Mouse (Mus musculus): Measurements from ENCODE around the gene Map4k4. TPM values are rescaled to one million over a fixed set of nuclear protein-coding genes. Genes with fewer than 3 reads are reported as not detected.

Gene Map4k4
- polyA plus RNA-seq, 1 experiment from 2014 or later = 22.9 TPM

DNA sequence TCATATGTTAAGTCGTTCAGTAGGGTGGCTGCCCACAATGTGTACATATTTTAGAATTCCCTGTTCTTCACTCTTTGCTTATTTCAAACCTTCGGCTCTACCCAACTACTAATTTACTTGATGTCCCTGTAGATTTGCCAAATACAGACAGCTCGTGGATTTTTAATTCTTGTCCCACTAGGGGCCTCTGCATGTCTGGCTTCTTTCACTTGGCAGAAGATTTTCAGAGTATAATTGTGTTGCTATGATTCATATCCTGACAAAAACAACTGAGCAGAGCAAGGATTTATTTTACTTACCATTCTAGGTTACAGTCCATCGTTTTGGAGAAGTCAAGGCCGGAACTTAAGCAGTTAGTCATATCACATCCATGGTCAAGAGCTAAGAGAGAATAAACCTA lies 152.4 kb downstream of the Map4k4 start:
- 71% methylated on average over 5 of the region's 5 CpGs for WGBS
- ATAC-seq (replicated peaks; ENCODE audit: insufficient number of reproducible peaks, insufficient read depth, low FRiP score, low read depth) = no peak

DNA sequence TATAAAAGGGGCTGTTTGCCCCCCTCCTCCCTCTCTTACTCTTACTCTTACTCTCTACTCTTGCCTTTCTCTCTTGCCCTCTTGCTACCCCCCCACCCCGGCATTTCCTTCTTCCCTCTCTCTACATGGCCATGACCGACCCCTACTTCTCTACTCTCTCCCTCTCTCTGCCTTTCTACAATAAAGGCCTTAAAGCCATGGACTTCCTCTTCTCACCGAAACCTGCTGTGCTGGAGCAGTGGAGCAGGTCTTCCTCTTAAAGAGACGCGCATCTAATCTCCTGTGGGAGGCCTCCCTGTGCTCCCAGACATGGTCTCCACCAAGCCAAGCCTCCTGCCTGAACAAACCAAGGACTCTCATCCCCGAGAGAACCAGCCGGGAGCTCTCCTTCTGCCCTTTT lies 154.3 kb downstream of the Map4k4 start:
- Histone ChIP-seq H3K4me2 (no peak overlapping the region), H3K9me3 (replicated peaks) (no peaks in the 10 kb centered on the region), H3K9ac (no peak overlapping the region), H3K27ac (no peak overlapping the region), H3K36me3 (no peaks in the 10 kb centered on the region), H3K27me3 (no peaks in the 10 kb centered on the region), H3K4me1 (replicated peaks) (peaks cover 12% of the 10 kb centered on the region), H3K4me3 (no peak overlapping the region)
- ATAC-seq (replicated peaks; ENCODE audit: insufficient number of reproducible peaks, insufficient read depth, low FRiP score, low read depth) = no peak
- 78% methylated on average over 7 of the region's 7 CpGs for WGBS

More for the DNA sequence above, 152.4 kb downstream of the Map4k4 start:
- no peak overlapping the region for H3K9ac ChIP-seq
- no peaks in the 10 kb centered on the region for H3K36me3 ChIP-seq
- H3K9me3 ChIP-seq (replicated peaks) = no peaks in the 10 kb centered on the region
- H3K27ac ChIP-seq = no peak overlapping the region
- H3K4me2 ChIP-seq = no peak overlapping the region
- peaks cover 2% of the 10 kb centered on the region; the same call in 1 of the 2 replicates for H3K4me1 ChIP-seq (replicated peaks)
- no peak overlapping the region for H3K4me3 ChIP-seq
- H3K27me3 ChIP-seq = no peaks in the 10 kb centered on the region

GRCm38 (mm10) chr1:40055963-40056362 lies 155.2 kb downstream of the Map4k4 start:
- no peaks in the 10 kb centered on the region for H3K27me3 ChIP-seq
- WGBS = 77% methylated on average over 5 of the region's 5 CpGs
- H3K36me3 ChIP-seq = no peaks in the 10 kb centered on the region
- no peak overlapping the region for H3K9ac ChIP-seq
- no peak overlapping the region for H3K4me3 ChIP-seq
- no peak overlapping the region for H3K4me2 ChIP-seq
- ATAC-seq (replicated peaks; ENCODE audit: insufficient number of reproducible peaks, insufficient read depth, low FRiP score, low read depth) = no peak
- no peak overlapping the region for H3K27ac ChIP-seq
- H3K9me3 ChIP-seq (replicated peaks) = no peaks in the 10 kb centered on the region
- H3K4me1 ChIP-seq (replicated peaks) = peaks cover 12% of the 10 kb centered on the region

DNA sequence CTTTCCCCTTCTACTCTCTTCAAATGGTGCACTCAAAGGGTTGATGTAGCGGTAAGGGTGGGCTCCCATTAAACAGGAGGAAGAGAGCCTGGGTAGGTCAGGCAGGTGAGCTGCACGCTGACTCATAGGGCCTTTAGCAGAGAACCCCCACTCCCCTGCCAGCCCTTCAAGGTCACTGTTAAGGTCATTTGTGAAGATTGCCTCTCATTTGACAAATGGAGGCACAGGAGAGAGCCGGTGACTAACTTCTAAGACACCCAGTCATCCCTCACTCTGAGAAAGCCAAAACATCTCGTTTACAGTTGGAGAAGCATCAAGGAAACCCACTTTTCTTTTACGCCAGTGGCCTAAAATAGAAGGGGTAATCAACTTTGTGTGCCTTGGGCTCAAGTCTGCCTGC lies 156.6 kb downstream of the Map4k4 start:
- 63% methylated on average over 5 of the region's 5 CpGs for WGBS
- H3K9me3 ChIP-seq (replicated peaks) = no peaks in the 10 kb centered on the region

GRCm38 (mm10) chr1:40058013-40058412 lies 157.3 kb downstream of the Map4k4 start:
- H3K4me3 ChIP-seq = no peak overlapping the region
- no peak for ATAC-seq (replicated peaks; ENCODE audit: insufficient number of reproducible peaks, insufficient read depth, low FRiP score, low read depth)
- no peaks in the 10 kb centered on the region for H3K27me3 ChIP-seq
- WGBS = 60% methylated on average over 11 of the region's 11 CpGs
- H3K9ac ChIP-seq = no peak overlapping the region
- no peak overlapping the region for H3K4me2 ChIP-seq
- H3K4me1 ChIP-seq (replicated peaks) = peaks cover 12% of the 10 kb centered on the region
- no peaks in the 10 kb centered on the region for H3K36me3 ChIP-seq
- no peaks in the 10 kb centered on the region for H3K9me3 ChIP-seq (replicated peaks)
- H3K27ac ChIP-seq = no peak overlapping the region

More for the DNA sequence above, 156.6 kb downstream of the Map4k4 start:
- no peak overlapping the region for H3K27ac ChIP-seq
- no peaks in the 10 kb centered on the region for H3K27me3 ChIP-seq
- no peak for ATAC-seq (replicated peaks; ENCODE audit: insufficient number of reproducible peaks, insufficient read depth, low FRiP score, low read depth)
- H3K9ac ChIP-seq = no peak overlapping the region
- no peak overlapping the region for H3K4me2 ChIP-seq
- H3K4me1 ChIP-seq (replicated peaks) = peaks cover 12% of the 10 kb centered on the region
- no peak overlapping the region for H3K4me3 ChIP-seq
- H3K36me3 ChIP-seq = no peaks in the 10 kb centered on the region

DNA sequence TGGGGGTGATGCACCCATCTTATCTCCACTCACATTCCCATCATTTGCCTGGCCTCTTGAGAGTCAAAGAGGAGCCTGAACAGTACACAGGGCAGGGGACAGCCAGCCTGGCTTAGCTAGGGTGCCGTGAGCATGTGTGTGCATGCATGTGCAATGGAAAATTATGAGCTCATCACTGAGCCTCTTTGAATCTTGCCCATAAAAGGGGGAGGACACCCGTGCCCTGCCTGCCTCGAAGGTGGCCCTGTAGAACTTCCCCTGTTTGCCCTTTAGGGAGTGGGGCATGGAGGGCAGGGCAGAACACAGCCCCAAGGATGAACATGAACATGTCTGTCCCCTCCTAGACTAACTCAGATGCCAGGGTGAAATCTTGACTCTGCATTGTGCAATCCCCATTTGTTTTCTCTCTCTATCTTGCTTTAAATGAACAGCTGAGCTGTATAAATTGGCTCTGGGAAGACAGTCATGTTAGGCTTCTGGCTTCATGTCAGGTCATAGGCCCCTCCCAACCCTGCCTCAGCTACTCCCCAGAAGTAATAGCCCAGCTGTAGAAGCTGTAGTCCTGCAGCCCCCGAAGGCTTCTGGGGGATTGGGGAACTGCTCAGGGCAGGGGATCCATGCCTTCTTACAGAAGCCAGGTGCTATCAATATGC lies 158.5 kb downstream of the Map4k4 start:
- Histone ChIP-seq H3K27ac (no peak overlapping the region), H3K27me3 (no peaks in the 10 kb centered on the region), H3K4me3 (no peak overlapping the region), H3K36me3 (no peaks in the 10 kb centered on the region), H3K9ac (no peak overlapping the region), H3K4me2 (no peak overlapping the region), H3K9me3 (replicated peaks) (no peaks in the 10 kb centered on the region), H3K4me1 (replicated peaks) (peaks cover 12% of the 10 kb centered on the region)
- 59% methylated on average over 4 of the region's 4 CpGs for WGBS
- no peak for ATAC-seq (replicated peaks; ENCODE audit: insufficient number of reproducible peaks, insufficient read depth, low FRiP score, low read depth)

DNA sequence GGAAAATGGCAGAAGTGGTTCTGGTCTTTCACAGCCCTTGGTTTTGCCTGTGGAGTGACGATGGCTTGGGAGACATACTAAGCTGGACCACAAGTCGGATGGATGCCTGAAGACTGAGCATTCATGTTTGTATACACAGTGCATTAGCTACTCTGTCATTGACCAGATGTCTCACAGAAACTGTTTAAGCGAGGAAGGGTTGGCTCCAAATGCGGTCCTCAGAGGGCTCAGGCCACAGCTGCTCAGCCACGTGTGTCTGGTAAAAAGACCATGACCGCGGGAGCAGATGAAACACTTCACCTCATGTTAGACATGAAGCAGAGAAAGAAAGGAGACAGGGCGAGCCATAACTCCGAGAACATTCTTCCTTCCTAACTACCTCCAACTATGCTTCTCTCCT lies 160.6 kb downstream of the Map4k4 start:
- H3K9ac ChIP-seq = no peak overlapping the region
- peaks cover 12% of the 10 kb centered on the region for H3K4me1 ChIP-seq (replicated peaks)
- H3K36me3 ChIP-seq = no peaks in the 10 kb centered on the region
- H3K4me3 ChIP-seq = no peak overlapping the region
- no peaks in the 10 kb centered on the region for H3K27me3 ChIP-seq
- WGBS = 82% methylated on average over 9 of the region's 9 CpGs
- ATAC-seq (replicated peaks; ENCODE audit: insufficient number of reproducible peaks, insufficient read depth, low FRiP score, low read depth) = no peak
- no peak overlapping the region for H3K4me2 ChIP-seq
- no peaks in the 10 kb centered on the region for H3K9me3 ChIP-seq (replicated peaks)
- no peak overlapping the region for H3K27ac ChIP-seq

DNA sequence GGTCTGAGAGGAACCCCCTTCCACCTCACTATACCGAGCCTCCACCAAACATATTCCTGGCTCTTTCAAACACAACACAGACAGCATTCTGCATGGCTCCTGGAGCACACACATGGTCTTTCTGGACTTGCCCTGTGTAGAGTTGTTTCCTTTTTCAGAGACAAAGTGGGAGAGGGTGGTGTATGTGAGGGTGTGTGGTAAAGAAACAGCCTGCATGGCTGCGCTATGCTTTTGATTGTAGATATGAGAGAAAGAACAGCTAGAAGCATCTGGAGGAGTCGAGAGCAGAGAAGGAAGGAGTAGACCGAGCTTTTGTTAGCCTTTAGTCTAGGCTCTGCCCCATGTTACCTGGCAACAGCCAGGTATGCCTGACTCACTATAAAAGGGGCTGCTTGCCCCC lies 162.7 kb downstream of the Map4k4 start:
- Histone ChIP-seq H3K9me3 (replicated peaks) (no peaks in the 10 kb centered on the region), H3K4me1 (replicated peaks) (peaks cover 10% of the 10 kb centered on the region; the same call in 1 of the 2 replicates), H3K27ac (no peak overlapping the region), H3K36me3 (no peaks in the 10 kb centered on the region), H3K4me2 (no peak overlapping the region), H3K4me3 (no peak overlapping the region), H3K27me3 (no peaks in the 10 kb centered on the region), H3K9ac (no peak overlapping the region)
- no peak for ATAC-seq (replicated peaks; ENCODE audit: insufficient number of reproducible peaks, insufficient read depth, low FRiP score, low read depth)
- WGBS = 65% methylated on average over 4 of the region's 4 CpGs

DNA sequence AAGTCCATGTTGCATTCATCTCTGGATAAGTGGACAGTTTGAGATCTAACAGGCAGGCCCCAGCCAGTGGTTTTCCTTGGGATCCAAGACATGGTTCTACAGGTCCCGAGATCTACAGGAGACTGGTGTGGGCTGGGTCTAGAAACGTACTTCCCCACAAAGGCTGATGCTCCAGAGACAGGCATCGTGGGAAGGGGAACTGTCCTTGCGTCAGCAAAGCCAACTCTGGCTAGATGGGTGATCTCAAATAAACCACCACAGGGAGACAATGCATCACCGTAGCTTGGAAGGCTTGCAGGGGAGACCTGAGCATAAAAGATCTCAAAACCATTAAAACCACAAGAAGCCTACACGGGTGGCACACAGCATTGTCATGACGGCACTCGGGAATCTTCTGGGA lies 163.8 kb downstream of the Map4k4 start:
- H3K9me3 ChIP-seq (replicated peaks) = no peaks in the 10 kb centered on the region
- WGBS = 81% methylated on average over 8 of the region's 8 CpGs
- no peak for ATAC-seq (replicated peaks; ENCODE audit: insufficient number of reproducible peaks, insufficient read depth, low FRiP score, low read depth)

GRCm38 (mm10) chr1:40072558-40072957 lies 171.8 kb downstream of the Map4k4 start:
- H3K4me3 ChIP-seq = no peak overlapping the region
- ATAC-seq (replicated peaks; ENCODE audit: insufficient number of reproducible peaks, insufficient read depth, low FRiP score, low read depth) = no peak
- H3K27me3 ChIP-seq = no peaks in the 10 kb centered on the region
- 66% methylated on average over 4 of the region's 4 CpGs for WGBS
- no peaks in the 10 kb centered on the region for H3K9me3 ChIP-seq (replicated peaks)
- H3K27ac ChIP-seq = no peak overlapping the region
- no peaks in the 10 kb centered on the region for H3K36me3 ChIP-seq
- H3K4me1 ChIP-seq (replicated peaks) = no peaks in the 10 kb centered on the region
- H3K4me2 ChIP-seq = no peak overlapping the region
- H3K9ac ChIP-seq = no peak overlapping the region

More for the DNA sequence above, 163.8 kb downstream of the Map4k4 start:
- peaks cover 2% of the 10 kb centered on the region; the same call in 1 of the 2 replicates for H3K4me1 ChIP-seq (replicated peaks)
- no peak overlapping the region for H3K4me2 ChIP-seq
- no peak overlapping the region for H3K4me3 ChIP-seq
- no peaks in the 10 kb centered on the region for H3K27me3 ChIP-seq
- H3K36me3 ChIP-seq = no peaks in the 10 kb centered on the region
- H3K27ac ChIP-seq = no peak overlapping the region
- no peak overlapping the region for H3K9ac ChIP-seq

- Histone ChIP-seq H3K27me3 (no peaks in the 10 kb centered on the region), H3K36me3 (no peaks in the 10 kb centered on the region), H3K9me3 (replicated peaks) (no peaks in the 10 kb centered on the region), H3K27ac (no peak within 1 kb of the TSS), H3K4me2 (no peak within 1 kb of the TSS), H3K4me1 (replicated peaks) (no peaks in the 10 kb centered on the region), H3K4me3 (no peak within 1 kb of the TSS), H3K9ac (no peak within 1 kb of the TSS)
- ATAC-seq (replicated peaks; ENCODE audit: insufficient number of reproducible peaks, insufficient read depth, low FRiP score, low read depth) = no peak
- WGBS = 82% methylated on average over 5 of the region's 5 CpGs
These were observed 173.1 kb downstream of the Map4k4 start, which contains the start of gene Il1r2 for GRCm38 (mm10) chr1:40073779-40074178. TSS of gene Il1r2 (plus strand) at chr1:40074079.

All from heart, embryonic 15.5 days (tissue).